Mouse (Mus musculus) testis, adult 10 weeks (tissue): ENCODE results near the gene Csrnp2. TPM values are rescaled to one million over a fixed set of nuclear protein-coding genes. Genes with fewer than 3 reads are reported as not detected.

ENCODE experiments used
- polyA plus RNA-seq: library from polyadenylated mRNA; stranded (reverse); fragments of 350-450 nt; fragmentation: Illumina TruSeq; extraction: RNeasy Lipid Tissue Mini Kit (QIAGEN cat#74804); gene quantifications from one replicate; pipeline ENCODE4 v1.2.3, GENCODE M21; 2014; ENCODE audit warnings: low read depth, low replicate concordance

Csrnp2 gene
- 11.5 TPM for polyA plus RNA-seq

DNA sequence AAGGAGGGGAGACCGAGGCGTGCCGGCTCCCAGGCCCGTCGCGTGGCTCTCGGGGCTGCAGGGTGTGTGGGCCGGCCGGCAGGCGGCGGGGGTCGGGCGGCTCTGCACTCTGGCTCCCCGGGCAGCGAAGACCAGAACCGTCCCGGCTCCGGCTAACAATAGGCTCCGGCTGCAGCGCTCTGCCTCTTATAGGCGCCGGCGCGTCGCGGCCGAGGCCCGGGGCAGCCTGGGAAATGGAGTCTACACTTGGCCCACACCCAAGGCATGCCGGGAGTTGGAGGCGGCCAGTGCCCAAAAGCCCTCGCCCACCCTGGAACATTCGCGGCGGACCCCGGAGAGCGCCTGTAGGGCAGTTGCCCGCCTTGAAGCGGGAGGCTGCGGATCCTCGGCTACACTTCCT, at the start of gene Csrnp2:
Gene Csrnp2, minus strand, starts transcription at position 387 of the 400 bp plus-strand sequence.

DNA sequence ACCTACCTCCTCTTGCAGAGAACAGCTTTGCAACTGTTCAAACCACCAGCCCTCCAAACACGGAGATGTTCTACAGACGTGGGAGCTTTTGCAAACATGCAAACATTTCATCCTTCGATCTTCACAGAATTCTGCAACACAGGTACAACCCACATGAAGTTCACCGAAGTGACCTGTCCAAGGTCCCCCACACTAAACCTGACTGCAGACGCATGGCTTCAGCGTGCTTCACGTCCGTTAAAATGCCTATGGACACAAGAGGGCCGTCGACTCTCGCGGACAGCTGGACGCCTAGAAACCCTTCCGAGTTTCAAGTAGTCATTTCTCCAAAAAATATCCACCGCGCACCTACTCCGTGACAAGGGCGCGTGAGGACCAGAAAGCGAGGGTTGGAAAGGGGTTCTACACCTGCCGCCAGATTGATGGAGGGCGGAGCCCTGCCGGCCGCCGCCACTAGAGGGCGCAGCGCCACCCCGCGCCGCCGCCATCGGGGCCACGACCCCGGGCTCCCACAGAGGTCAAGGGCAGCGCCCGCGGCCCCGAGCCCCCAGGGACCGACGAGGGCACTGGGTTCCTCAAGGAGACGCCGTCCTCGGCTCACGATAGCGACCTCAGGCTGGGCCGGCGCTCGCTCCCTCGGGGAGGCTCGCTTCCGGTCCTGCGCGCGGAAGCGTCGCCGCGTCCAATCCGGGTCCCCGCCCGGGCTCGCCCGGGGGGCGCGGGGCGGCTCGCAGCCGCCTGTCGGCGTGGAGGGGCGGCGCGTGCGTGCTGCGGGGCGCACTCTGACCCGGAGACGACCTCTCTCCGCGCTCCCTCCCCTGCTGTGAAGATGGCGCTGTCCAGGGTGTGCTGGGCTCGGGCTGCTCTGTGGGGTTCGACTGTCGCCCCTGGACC, 26.7 kb downstream of the Csrnp2 start, which contains the start of gene Letmd1:
Gene Letmd1, plus strand, starts transcription at position 729 of the 894 bp plus-strand sequence.

Other genes starting within 250 kb of the Csrnp2 start
- 34.8 TPM for gene Tmprss12, start 214.7 kb downstream of the Csrnp2 start, polyA plus RNA-seq
- gene Mettl7a1, start 191.3 kb downstream of the Csrnp2 start, polyA plus RNA-seq: 6.8 TPM
- gene Mettl7a3, start 160.6 kb downstream of the Csrnp2 start, polyA plus RNA-seq: not detected
- gene Methig1, start 142.3 kb downstream of the Csrnp2 start, polyA plus RNA-seq: not detected
- gene Mettl7a2, start 142.3 kb downstream of the Csrnp2 start, polyA plus RNA-seq: not detected
- not detected for gene Higd1c, start 130.9 kb downstream of the Csrnp2 start, polyA plus RNA-seq
- 0.17 TPM for gene Gm5475, start 73.3 kb downstream of the Csrnp2 start, polyA plus RNA-seq
- 10.5 TPM for gene Slc11a2, start 70.4 kb downstream of the Csrnp2 start, polyA plus RNA-seq
- 8.6 TPM for gene Letmd1, start 26.5 kb downstream of the Csrnp2 start, polyA plus RNA-seq
- gene Tfcp2, start 56.5 kb upstream of the Csrnp2 start, polyA plus RNA-seq: 9.3 TPM
- gene Pou6f1, start 104.5 kb upstream of the Csrnp2 start, polyA plus RNA-seq: 12.5 TPM
- gene Dazap2, start 119.9 kb upstream of the Csrnp2 start, polyA plus RNA-seq: 106 TPM
- not detected for gene Smagp, start 141.5 kb upstream of the Csrnp2 start, polyA plus RNA-seq
- gene Bin2, start 174.1 kb upstream of the Csrnp2 start, polyA plus RNA-seq: 10.4 TPM
- not detected for gene Cela1, start 192.4 kb upstream of the Csrnp2 start, polyA plus RNA-seq
- gene Galnt6, start 233.9 kb upstream of the Csrnp2 start, polyA plus RNA-seq: 0.36 TPM